Mouse (Mus musculus) cerebellum, adult 2 months (tissue): ENCODE measurements around the gene Slfnl1.

Experiments
- CTCF ChIP-seq: fragments of 200-500 bp; IDR thresholded peaks from 2 replicates; pipeline ENCODE4 v1.5.1; 2011; ENCODE audit warnings: low read depth, mild to moderate bottlenecking, control low read depth, low read length, moderate library complexity, borderline replicate concordance; ENCODE audit not compliant: insufficient read depth
- POLR2A ChIP-seq: fragments of 200-500 bp; IDR thresholded peaks from 2 replicates; pipeline ENCODE4 v1.6.1; 2011; ENCODE audit warnings: low read length, control low read depth, borderline replicate concordance; ENCODE audit not compliant: insufficient read depth

- TF ChIP-seq CTCF (no peak), POLR2A (no peak)
Measured at GRCm38 (mm10) chr4:120570438-120571069, 38.5 kb downstream of the Slfnl1 start.
